Mouse (Mus musculus): Measurements from ENCODE around the gene Tfpi2. TPM values are rescaled to one million over a fixed set of nuclear protein-coding genes. Genes with fewer than 3 reads are reported as not detected.

Tfpi2 gene
- total and polyA plus RNA-seq, 3 experiments: 1.4 to 3.1 (median 2.2) TPM

DNA sequence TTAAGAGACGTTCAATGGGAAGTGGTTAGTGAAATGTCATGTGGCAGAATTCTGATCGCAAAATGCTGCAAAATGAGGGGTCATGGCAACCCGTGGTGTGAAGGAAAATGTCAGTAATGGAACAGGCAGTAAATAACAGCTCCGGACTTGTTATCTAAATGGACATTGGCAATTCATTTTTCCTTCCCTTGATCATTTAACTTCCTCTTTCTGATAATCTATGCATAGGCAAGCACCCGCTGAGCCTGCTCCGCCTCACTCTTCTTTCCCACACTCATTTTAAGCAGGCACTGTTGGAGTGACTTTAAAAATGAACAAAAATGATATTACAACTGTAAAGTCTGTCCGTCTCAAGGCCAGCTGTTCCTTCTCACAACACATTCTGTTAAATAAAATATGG is 72.7 kb downstream of the Tfpi2 start:
- DNase-seq: no peak

Other genes with a start within 250 kb of the Tfpi2 start
- not detected for gene Calcr, start 224.2 kb downstream of the Tfpi2 start, total RNA-seq (2021)
- not detected in 2 replicates for gene Calcr, start 224.2 kb downstream of the Tfpi2 start, polyA plus RNA-seq (2012; rRNA removed)
- gene Gngt1, start 4.9 kb upstream of the Tfpi2 start, total RNA-seq (2021): not detected
- not detected in 2 replicates for gene Gngt1, start 4.9 kb upstream of the Tfpi2 start, polyA plus RNA-seq (2012; rRNA removed)
- gene Gng11, start 15.0 kb upstream of the Tfpi2 start, total RNA-seq (2021): 10 to 100 TPM; 20.4 to 37.6 TPM
- gene Gng11, start 15.0 kb upstream of the Tfpi2 start, polyA plus RNA-seq (2012; rRNA removed): 8.8 and 11.8 TPM in 2 replicates
- 10 to 100 TPM; 49.2 to 60.6 TPM for gene Bet1, start 98.1 kb upstream of the Tfpi2 start, total RNA-seq (2021)
- gene Bet1, start 98.1 kb upstream of the Tfpi2 start, polyA plus RNA-seq (2012; rRNA removed): 15.4 and 22.9 TPM in 2 replicates